Mouse (Mus musculus): ENCODE measurements around the gene Acap3.

The Acap3 gene

GRCm38 (mm10) chr4:155932031-155932430, 40.4 kb downstream of the Acap3 start:
- DNase-seq (ENCODE audit: low spot score in 2 of 2): no peak

GRCm38 (mm10) chr4:155943049-155943452, 51.4 kb downstream of the Acap3 start:
- peak; percentile 44 to 53 for DNase-seq (ENCODE audit: low spot score in 2 of 2)

- DNase-seq (ENCODE audit: low spot score in 2 of 2): peak; percentile 96 to 98
Measured at GRCm38 (mm10) chr4:155943534-155944249, 52.1 kb downstream of the Acap3 start, which contains the start of gene Ube2j2. Gene Ube2j2 (plus strand): TSS chr4:155943831.

- no peak for DNase-seq (ENCODE audit: low spot score in 2 of 2)
Measured at GRCm38 (mm10) chr4:155944271-155944670, 52.6 kb downstream of the Acap3 start.

DNA sequence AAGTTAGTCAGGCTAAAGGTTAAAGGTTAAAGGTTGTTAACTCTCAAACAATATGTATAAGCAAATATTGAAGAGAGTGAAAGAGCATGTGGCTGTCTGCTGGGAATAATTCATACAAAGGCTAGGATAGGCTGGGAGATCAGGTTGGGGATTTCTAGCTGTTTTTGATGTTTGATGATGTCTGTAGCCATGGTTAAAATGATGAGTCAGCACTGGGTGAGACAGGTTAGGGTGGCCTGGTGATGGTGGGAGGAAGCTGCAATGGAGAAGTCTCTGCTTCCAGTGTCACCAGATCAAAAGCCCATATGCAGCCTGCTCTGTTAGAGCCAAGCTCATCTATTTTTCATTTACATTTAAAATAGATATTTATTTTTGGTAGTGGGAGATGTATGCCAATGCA, 55.5 kb downstream of the Acap3 start:
- no peak for DNase-seq (ENCODE audit: low spot score in 2 of 2)

GRCm38 (mm10) chr4:155955491-155955890, 63.9 kb downstream of the Acap3 start:
- DNase-seq (ENCODE audit: low spot score in 2 of 2): no peak

All from heart, adult 9 months (tissue).